Mouse (Mus musculus): Measurements from ENCODE around the gene Nkrf.

- TF ChIP-seq CTCF (conservative IDR thresholded peaks at IDR 0.05; ENCODE audit: insufficient read depth, insufficient read length, low read depth, low read length) (no peak), POLR2A (IDR thresholded peaks at IDR 0.05; ENCODE audit: low read depth, low read length) (no peak)
Measured at GRCm38 (mm10) chrX:36864609-36865328, 37.9 kb downstream of the Nkrf start.
